Mouse (Mus musculus) hindbrain, postnatal 0 days (tissue): ENCODE data around the gene Masp2. TPM values are rescaled to one million over a fixed set of nuclear protein-coding genes. Genes with fewer than 3 reads are reported as not detected.

Source experiments
- ATAC-seq: fragments of 200-750 bp; cut with Nextera tagmentation; 2 replicates; pipeline ENCODE4 v1.8.0; 2017; ENCODE audit warnings: mild to moderate bottlenecking, moderate TSS enrichment, moderate library complexity
- DNase-seq: peaks from one replicate; pipeline ENCODE4 v3.0.0-alpha.2; 2015; ENCODE audit warnings: low spot score
- H3K27ac ChIP-seq: fragments of 300-500 bp; sonication (generic); 2 replicates; pipeline ENCODE4 v1.5.1; 2014; ENCODE audit warnings: mild to moderate bottlenecking
- H3K27me3 ChIP-seq: fragments of 300-500 bp; sonication (generic); 2 replicates; pipeline ENCODE4 v1.6.1; 2014; ENCODE audit warnings: low read length, mixed read lengths; ENCODE audit not compliant: insufficient read depth
- H3K36me3 ChIP-seq: fragments of 300-500 bp; sonication (generic); 2 replicates; pipeline ENCODE4 v1.6.1; 2014; ENCODE audit warnings: low read length, mixed read lengths; ENCODE audit not compliant: insufficient read depth
- H3K4me1 ChIP-seq: fragments of 300-500 bp; sonication (generic); 2 replicates; pipeline ENCODE4 v1.6.1; 2014; ENCODE audit warnings: antibody characterized with exemption, low read length, mixed read lengths; ENCODE audit not compliant: insufficient read depth
- H3K4me2 ChIP-seq: fragments of 300-500 bp; sonication (generic); 2 replicates; pipeline ENCODE4 v1.6.1; 2014; ENCODE audit warnings: low read depth, mild to moderate bottlenecking, low read length, moderate library complexity, mixed read lengths
- H3K4me3 ChIP-seq: fragments of 300-500 bp; sonication (generic); 2 replicates; pipeline ENCODE4 v1.5.1; 2014; ENCODE audit warnings: low read length
- H3K9ac ChIP-seq: fragments of 300-500 bp; sonication (generic); replicated peaks from 2 replicates; pipeline ENCODE4 v1.6.1; 2014; ENCODE audit warnings: mild to moderate bottlenecking, low read length, moderate library complexity, mixed read lengths
- H3K9me3 ChIP-seq: fragments of 300-500 bp; sonication (generic); 2 replicates; pipeline ENCODE4 v1.6.1; 2016; ENCODE audit warnings: low read length, mixed read lengths
- CTCF ChIP-seq: IDR thresholded peaks from 2 replicates; pipeline ENCODE4 v1.5.1; 2016; ENCODE audit warnings: antibody characterized with exemption, control low read depth, low read depth
- WGBS: fragments of 180-500 bp; shearing (Covaris S2); extraction: QIAGEN DNeasy Blood & Tissue Kit; methylation state at CpG from one replicate; pipeline ENCODE4 v1.1.7; 2014; 5-methylcytosine and 5-hydroxymethylcytosine counted together
- polyA plus RNA-seq: library from polyadenylated mRNA; unstranded; fragments of >200 nt; fragmentation: Nextera tagmentation; extraction: Ambion mirVana; gene quantifications from 2 replicates; pipeline ENCODE4 v1.2.1, GENCODE M21; 2015
- total RNA-seq: library from RNA; depleted of rRNA; stranded (reverse); fragments of >200 nt; gene quantifications from 2 replicates; pipeline ENCODE4 v1.2.3, GENCODE M21; 2014

The Masp2 gene
- total and polyA plus RNA-seq, 2 experiments from 2014 or later = 0.26 to 0.49 TPM

DNA sequence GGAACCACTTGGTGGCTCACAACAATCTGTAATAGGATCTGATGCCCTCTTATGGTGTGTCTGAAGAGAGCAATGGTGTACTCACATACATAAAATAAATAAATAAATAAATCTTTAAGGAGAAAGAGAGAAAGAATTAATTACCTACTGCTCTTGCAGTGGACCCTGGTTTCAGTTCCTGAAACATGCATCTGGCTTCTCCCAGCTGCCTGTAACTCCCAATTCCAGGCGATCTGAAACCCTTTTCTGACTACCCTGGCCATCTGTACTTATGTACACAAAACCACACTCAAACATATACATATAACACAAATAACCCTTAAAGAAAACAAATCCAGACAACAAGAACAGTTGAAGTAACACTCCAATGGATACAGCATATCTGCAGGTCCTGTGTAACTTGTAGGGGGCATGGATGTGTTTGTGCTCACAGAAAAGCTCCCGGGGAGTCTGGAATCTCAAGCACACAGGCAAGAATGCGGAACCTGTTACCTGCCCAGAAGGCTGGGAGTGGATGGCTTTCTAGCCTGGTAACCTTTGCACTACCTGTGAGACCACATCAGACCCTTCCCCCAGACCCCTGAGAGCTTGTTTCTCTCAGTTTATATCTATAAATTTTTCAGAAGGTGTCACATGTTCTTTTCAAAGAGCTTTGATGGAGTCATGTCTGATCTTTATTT lies 29.8 kb downstream of the Masp2 start:
- no peak for TF ChIP-seq CTCF
- Histone ChIP-seq H3K4me3 (no peak overlapping the region), H3K27ac (no peak overlapping the region), H3K4me1 (peaks cover 2% of the 10 kb centered on the region; the same call in 1 of the 2 replicates), H3K9me3 (no peaks in the 10 kb centered on the region), H3K4me2 (no peak overlapping the region), H3K36me3 (no peaks in the 10 kb centered on the region), H3K27me3 (no peaks in the 10 kb centered on the region), H3K9ac (no peak overlapping the region)
- ATAC-seq (no peak), DNase-seq (no peak)
- WGBS = 71% methylated on average over 3 of the region's 3 CpGs

GRCm38 (mm10) chr4:148633395-148634061 lies 31.2 kb downstream of the Masp2 start:
- no peaks in the 10 kb centered on the region for H3K36me3 ChIP-seq
- H3K27me3 ChIP-seq = no peaks in the 10 kb centered on the region
- H3K9ac ChIP-seq = no peak overlapping the region
- 61% methylated on average over 2 of the region's 2 CpGs for WGBS
- ATAC-seq (no peak), DNase-seq (no peak)
- H3K9me3 ChIP-seq = no peaks in the 10 kb centered on the region
- H3K27ac ChIP-seq = no peak overlapping the region
- H3K4me3 ChIP-seq = no peak overlapping the region
- no peak for TF ChIP-seq CTCF
- H3K4me2 ChIP-seq = no peak overlapping the region
- H3K4me1 ChIP-seq = no peaks in the 10 kb centered on the region

GRCm38 (mm10) chr4:148635309-148635708 lies 33.0 kb downstream of the Masp2 start:
- Histone ChIP-seq H3K27ac (no peak overlapping the region), H3K36me3 (no peaks in the 10 kb centered on the region)
- WGBS = 81% methylated on average over 2 of the region's 2 CpGs

GRCm38 (mm10) chr4:148638302-148638701 lies 35.9 kb downstream of the Masp2 start:
- Histone ChIP-seq H3K9ac (no peak overlapping the region), H3K9me3 (no peaks in the 10 kb centered on the region), H3K27ac (no peak overlapping the region), H3K27me3 (no peaks in the 10 kb centered on the region), H3K4me2 (no peak overlapping the region), H3K4me3 (no peak overlapping the region), H3K4me1 (no peaks in the 10 kb centered on the region), H3K36me3 (no peaks in the 10 kb centered on the region)
- ATAC-seq = no peak
- TF ChIP-seq CTCF = no peak
- 57% methylated on average over 9 of the region's 9 CpGs for WGBS
- DNase-seq = no peak

More at GRCm38 (mm10) chr4:148635309-148635708, 33.0 kb downstream of the Masp2 start:
- H3K4me1 ChIP-seq = no peaks in the 10 kb centered on the region
- H3K4me2 ChIP-seq = no peak overlapping the region
- H3K9me3 ChIP-seq = no peaks in the 10 kb centered on the region
- no peak overlapping the region for H3K9ac ChIP-seq
- no peak for ATAC-seq
- TF ChIP-seq CTCF = no peak
- H3K4me3 ChIP-seq = no peak overlapping the region
- DNase-seq = no peak
- no peaks in the 10 kb centered on the region for H3K27me3 ChIP-seq

GRCm38 (mm10) chr4:148639455-148639854 lies 37.1 kb downstream of the Masp2 start:
- Histone ChIP-seq H3K36me3 (no peaks in the 10 kb centered on the region), H3K9ac (no peak overlapping the region), H3K4me3 (no peak overlapping the region), H3K27me3 (no peaks in the 10 kb centered on the region), H3K27ac (no peak overlapping the region), H3K9me3 (no peaks in the 10 kb centered on the region), H3K4me1 (no peaks in the 10 kb centered on the region), H3K4me2 (no peak overlapping the region)
- no peak for TF ChIP-seq CTCF
- 90% methylated on average over 2 of the region's 2 CpGs for WGBS
- no peak for ATAC-seq
- no peak for DNase-seq

- no peak overlapping the region for H3K4me3 ChIP-seq
- H3K36me3 ChIP-seq = no peaks in the 10 kb centered on the region
- ATAC-seq (no peak), DNase-seq (no peak)
- no peaks in the 10 kb centered on the region for H3K27me3 ChIP-seq
- H3K9ac ChIP-seq = no peak overlapping the region
- no peak overlapping the region for H3K27ac ChIP-seq
- H3K4me2 ChIP-seq = no peak overlapping the region
- no peak for TF ChIP-seq CTCF
- no peaks in the 10 kb centered on the region for H3K9me3 ChIP-seq
- 83% methylated on average over 5 of the region's 5 CpGs for WGBS
- H3K4me1 ChIP-seq = no peaks in the 10 kb centered on the region
These were observed 38.8 kb downstream of the Masp2 start for GRCm38 (mm10) chr4:148641121-148641520.
